Mouse (Mus musculus) hindbrain, embryonic 11.5 days (tissue): ENCODE measurements at regions not wholly inside any gene's neighbourhood (a gene's known extent, or its start where the extent isn't known, plus 50 kb on each side); places are given as distances from the start of the nearest gene placed in this dataset.

Experiments used
- ATAC-seq: fragments of 200-750 bp; cut with Nextera tagmentation; 2 replicates; pipeline ENCODE4 v1.8.0; 2017; ENCODE audit warnings: mild to moderate bottlenecking, moderate TSS enrichment, moderate library complexity; ENCODE audit not compliant: low FRiP score
- DNase-seq: peaks from one replicate; pipeline ENCODE4 v3.0.0-alpha.2; 2015; ENCODE audit warnings: low spot score
- H3K27ac ChIP-seq: fragments of 300-500 bp; sonication (generic); 2 replicates; pipeline ENCODE4 v1.5.1; 2014; ENCODE audit warnings: mild to moderate bottlenecking, low read depth, low read length
- H3K27me3 ChIP-seq: fragments of 300-500 bp; sonication (generic); 2 replicates; pipeline ENCODE4 v1.6.1; 2014; ENCODE audit warnings: mild to moderate bottlenecking, low read length, moderate library complexity, mixed read lengths; ENCODE audit not compliant: control insufficient read depth, insufficient read depth
- H3K36me3 ChIP-seq: fragments of 300-500 bp; sonication (generic); 2 replicates; pipeline ENCODE4 v1.6.1; 2014; ENCODE audit warnings: mild to moderate bottlenecking, low read length, moderate library complexity, mixed read lengths; ENCODE audit not compliant: control insufficient read depth, insufficient read depth
- H3K4me1 ChIP-seq: fragments of 300-500 bp; sonication (generic); replicated peaks from 2 replicates; pipeline ENCODE4 v1.6.1; 2014; ENCODE audit warnings: low read length, mixed read lengths; ENCODE audit not compliant: control insufficient read depth, insufficient read depth
- H3K4me2 ChIP-seq: fragments of 300-500 bp; sonication (generic); replicated peaks from 2 replicates; pipeline ENCODE4 v1.6.1; 2014; ENCODE audit warnings: mild to moderate bottlenecking, low read depth, low read length
- H3K4me3 ChIP-seq: fragments of 300-500 bp; sonication (generic); 2 replicates; pipeline ENCODE4 v1.5.1; 2014; ENCODE audit warnings: low read depth, low read length
- H3K9ac ChIP-seq: fragments of 300-500 bp; sonication (generic); 2 replicates; pipeline ENCODE4 v1.6.1; 2014; ENCODE audit warnings: low read depth, low read length
- H3K9me3 ChIP-seq: fragments of 300-500 bp; sonication (generic); 2 replicates; pipeline ENCODE4 v1.6.1; 2016; ENCODE audit warnings: low read length; ENCODE audit not compliant: control insufficient read depth
- WGBS: fragments of 180-500 bp; shearing (Covaris S2); extraction: QIAGEN DNeasy Blood & Tissue Kit; methylation state at CpG from one replicate; pipeline ENCODE4 v1.1.7; 2014; 5-methylcytosine and 5-hydroxymethylcytosine counted together

GRCm38 (mm10) chr13:37481514-37481913 is 136.5 kb downstream of the Ly86 start:
- Histone ChIP-seq H3K4me3 (no peak overlapping the region), H3K27ac (no peak overlapping the region), H3K4me2 (no peak overlapping the region), H3K4me1 (peaks cover 2% of the 10 kb centered on the region; the same call in 1 of the 2 replicates), H3K36me3 (no peaks in the 10 kb centered on the region), H3K9ac (no peak overlapping the region), H3K27me3 (no peaks in the 10 kb centered on the region), H3K9me3 (no peaks in the 10 kb centered on the region)
- 44% methylated on average over 5 of the region's 5 CpGs for WGBS
- ATAC-seq (no peak), DNase-seq (no peak)

GRCm38 (mm10) chr13:37482038-37482437 is 137.0 kb downstream of the Ly86 start:
- H3K27me3 ChIP-seq, result no peaks in the 10 kb centered on the region

GRCm38 (mm10) chr13:37482589-37482988 is 137.6 kb downstream of the Ly86 start:
- Histone ChIP-seq H3K27me3 (no peaks in the 10 kb centered on the region), H3K4me3 (no peak overlapping the region), H3K9me3 (no peaks in the 10 kb centered on the region), H3K4me2 (peak overlapping the region; percentile 29; the same call in 1 of the 2 replicates), H3K9ac (no peak overlapping the region), H3K36me3 (no peaks in the 10 kb centered on the region), H3K4me1 (peaks cover 2% of the 10 kb centered on the region; the same call in 1 of the 2 replicates), H3K27ac (0 out of 2 replicates have a peak overlapping the region, but pooled peaks have one; percentile 39)
- WGBS, result 10% methylated on average over 10 of the region's 10 CpGs
- ATAC-seq, result peak; percentile 63
- DNase-seq, result peak; percentile 68

More at GRCm38 (mm10) chr13:37482038-37482437, 137.0 kb downstream of the Ly86 start:
- H3K4me2 ChIP-seq, result no peak overlapping the region
- H3K4me1 ChIP-seq, result peaks cover 2% of the 10 kb centered on the region; the same call in 1 of the 2 replicates
- no peak overlapping the region for H3K9ac ChIP-seq
- H3K36me3 ChIP-seq, result no peaks in the 10 kb centered on the region
- WGBS, result 66% methylated on average over 2 of the region's 2 CpGs
- ATAC-seq (no peak), DNase-seq (no peak)
- no peak overlapping the region for H3K27ac ChIP-seq
- no peak overlapping the region for H3K4me3 ChIP-seq
- no peaks in the 10 kb centered on the region for H3K9me3 ChIP-seq

- H3K27me3 ChIP-seq, result no peaks in the 10 kb centered on the region
- H3K4me2 ChIP-seq, result peak overlapping the region; percentile 29; the same call in 1 of the 2 replicates
- ATAC-seq (peak; percentile 78), DNase-seq (peak; percentile 57)
- peaks cover 2% of the 10 kb centered on the region; the same call in 1 of the 2 replicates for H3K4me1 ChIP-seq
- H3K9me3 ChIP-seq, result no peaks in the 10 kb centered on the region
- WGBS, result 22% methylated on average over 18 of the region's 19 CpGs
- H3K36me3 ChIP-seq, result no peaks in the 10 kb centered on the region
- H3K27ac ChIP-seq, result peak overlapping the region; percentile 39; the same call in 1 of the 2 replicates
- H3K9ac ChIP-seq, result peak overlapping the region; percentile 56
- H3K4me3 ChIP-seq, result peak overlapping the region; percentile 10; the same call in 1 of the 2 replicates
Measured at GRCm38 (mm10) chr13:37483010-37483855, 138.2 kb downstream of the Ly86 start.

GRCm38 (mm10) chr13:37484631-37485030 is 139.6 kb downstream of the Ly86 start:
- Histone ChIP-seq H3K9me3 (no peaks in the 10 kb centered on the region), H3K9ac (no peak overlapping the region), H3K27ac (no peak overlapping the region), H3K27me3 (no peaks in the 10 kb centered on the region), H3K4me3 (no peak overlapping the region), H3K4me1 (peaks cover 2% of the 10 kb centered on the region; the same call in 1 of the 2 replicates), H3K36me3 (no peaks in the 10 kb centered on the region), H3K4me2 (no peak overlapping the region)
- ATAC-seq (no peak), DNase-seq (no peak)
- 78% methylated on average over 4 of the region's 4 CpGs for WGBS

- Histone ChIP-seq H3K4me2 (no peak overlapping the region), H3K9ac (no peak overlapping the region), H3K9me3 (no peaks in the 10 kb centered on the region), H3K4me1 (no peaks in the 10 kb centered on the region), H3K4me3 (no peak overlapping the region), H3K27ac (no peak overlapping the region), H3K36me3 (no peaks in the 10 kb centered on the region), H3K27me3 (no peaks in the 10 kb centered on the region)
- 67% methylated on average over 11 of the region's 11 CpGs for WGBS
- no peak for ATAC-seq
- DNase-seq, result no peak
Measured at GRCm38 (mm10) chr13:37492115-37493001, 147.3 kb downstream of the Ly86 start.

GRCm38 (mm10) chr13:37493331-37493730 is 148.3 kb downstream of the Ly86 start:
- no peak overlapping the region for H3K9ac ChIP-seq
- no peak overlapping the region for H3K4me3 ChIP-seq
- no peak overlapping the region for H3K4me2 ChIP-seq
- no peaks in the 10 kb centered on the region for H3K27me3 ChIP-seq
- no peak for DNase-seq
- ATAC-seq, result no peak
- no peaks in the 10 kb centered on the region for H3K4me1 ChIP-seq
- no peaks in the 10 kb centered on the region for H3K9me3 ChIP-seq
- no peaks in the 10 kb centered on the region for H3K36me3 ChIP-seq
- no peak overlapping the region for H3K27ac ChIP-seq
- WGBS, result 97% methylated on average over 1 of the region's 1 CpGs

GRCm38 (mm10) chr13:37495272-37495932 is 150.4 kb downstream of the Ly86 start:
- Histone ChIP-seq H3K27ac (no peak overlapping the region), H3K4me1 (no peaks in the 10 kb centered on the region), H3K9me3 (no peaks in the 10 kb centered on the region), H3K9ac (no peak overlapping the region), H3K36me3 (no peaks in the 10 kb centered on the region), H3K27me3 (no peaks in the 10 kb centered on the region), H3K4me3 (no peak overlapping the region), H3K4me2 (no peak overlapping the region)
- DNase-seq (no peak), ATAC-seq (no peak)
- 85% methylated on average over 8 of the region's 8 CpGs for whole genome bisulfite sequencing
